Mouse (Mus musculus): ENCODE results near the gene Gart. TPM values are rescaled to one million over a fixed set of nuclear protein-coding genes. Genes with fewer than 3 reads are reported as not detected.

Gene Gart
- polyA plus RNA-seq, 1 experiment, result 34.9 TPM

GRCm38 (mm10) chr16:91620185-91620584, 26.6 kb downstream of the Gart start:
- H3K4me1 ChIP-seq (ENCODE audit: control insufficient read depth, insufficient read depth, low read length), result no peaks in the 10 kb centered on the region
- no peak overlapping the region for H3K27ac ChIP-seq (ENCODE audit: insufficient read depth, low read length)
- no peak overlapping the region for H3K4me3 ChIP-seq (ENCODE audit: insufficient read depth, low read length)
- TF ChIP-seq POLR2A (IDR thresholded peaks at IDR 0.05; ENCODE audit: extremely low read depth, insufficient read depth, low read length) (no peak), CTCF (IDR thresholded peaks at IDR 0.05; ENCODE audit: extremely low read depth, insufficient read depth, low read length) (no peak)

DNA sequence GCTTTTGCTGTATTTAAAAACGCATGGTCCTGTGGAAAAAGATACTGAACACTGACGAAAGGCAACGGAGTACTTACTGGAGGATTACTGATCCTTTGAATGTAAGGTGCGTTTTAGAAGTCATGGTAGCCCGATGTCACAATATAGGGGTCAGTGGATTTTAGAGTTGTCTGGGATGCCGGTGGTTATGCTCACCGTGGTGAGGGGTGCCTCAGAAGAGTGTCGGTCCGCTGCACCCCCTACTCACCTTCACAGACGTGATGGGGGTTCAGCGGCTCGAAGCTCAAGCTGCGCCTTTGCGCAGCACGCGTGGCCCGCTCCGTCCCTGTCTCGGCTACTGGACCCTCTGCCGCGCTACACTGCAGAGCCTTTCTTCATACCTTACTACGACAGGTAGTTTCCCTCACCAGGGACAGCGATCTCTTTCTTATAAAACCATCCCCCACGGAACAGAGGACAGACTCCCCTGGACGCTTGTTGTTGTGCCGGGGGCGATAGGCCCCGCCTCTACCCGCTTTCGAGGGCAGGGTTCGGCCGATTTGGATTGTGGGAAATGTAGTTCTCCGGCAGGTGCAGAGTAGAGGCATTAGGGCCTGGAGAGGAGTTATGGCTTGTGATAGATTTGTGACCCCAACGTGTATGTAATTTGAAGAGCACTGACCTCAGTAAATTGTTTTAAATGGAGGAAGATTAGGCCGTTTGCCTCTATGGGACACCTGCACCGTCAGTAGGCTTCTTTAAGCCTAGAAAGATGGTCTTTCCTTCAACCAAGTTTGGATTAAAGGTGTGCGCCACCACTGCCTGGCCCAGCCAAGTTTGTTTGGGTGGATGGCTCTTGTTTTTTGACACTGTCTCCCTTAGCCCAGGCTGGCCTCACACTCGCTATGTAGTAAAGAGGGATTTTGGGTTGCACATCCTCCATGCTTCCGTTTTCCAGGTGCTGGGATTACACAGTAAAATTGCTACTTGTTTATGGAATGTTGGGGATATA, 27.9 kb downstream of the Gart start, which contains the start of gene Dnajc28:
TSS of gene Dnajc28 (minus strand) at position 516 of the 991 bp plus-strand sequence.
- Histone ChIP-seq H3K4me1 (ENCODE audit: control insufficient read depth, insufficient read depth, low read length) (no peaks in the 10 kb centered on the region), H3K4me3 (ENCODE audit: insufficient read depth, low read length) (peak within 1 kb of the TSS; percentile 60), H3K27ac (ENCODE audit: insufficient read depth, low read length) (no peak within 1 kb of the TSS)
- no peak for TF ChIP-seq CTCF (IDR thresholded peaks at IDR 0.05; ENCODE audit: extremely low read depth, insufficient read depth, low read length)
- peak; percentile 87 for TF ChIP-seq POLR2A (IDR thresholded peaks at IDR 0.05; ENCODE audit: extremely low read depth, insufficient read depth, low read length)

DNA sequence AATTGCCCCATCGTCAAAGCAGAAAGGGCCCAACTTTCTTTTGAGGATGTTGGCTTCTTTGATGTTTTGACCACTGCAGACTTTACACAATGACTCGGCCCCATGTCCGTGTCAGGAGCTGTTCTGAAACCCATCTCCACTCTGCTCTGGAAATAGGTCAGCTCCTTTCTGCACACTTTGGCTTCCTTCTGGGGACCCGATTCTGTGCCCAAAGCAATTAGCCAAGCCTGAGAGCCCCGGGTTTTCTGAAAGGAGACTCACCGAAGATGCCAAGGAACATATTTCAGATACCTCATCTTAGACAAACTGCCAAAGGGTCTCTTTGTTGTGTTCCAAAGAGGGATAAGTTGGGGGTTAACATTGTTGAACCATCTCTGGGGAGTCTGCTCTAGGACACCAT, 32.2 kb downstream of the Gart start:
- Histone ChIP-seq H3K4me1 (ENCODE audit: control insufficient read depth, insufficient read depth, low read length) (no peaks in the 10 kb centered on the region), H3K27ac (ENCODE audit: insufficient read depth, low read length) (no peak overlapping the region), H3K4me3 (ENCODE audit: insufficient read depth, low read length) (no peak overlapping the region)
- TF ChIP-seq CTCF (IDR thresholded peaks at IDR 0.05; ENCODE audit: extremely low read depth, insufficient read depth, low read length), result no peak
- no peak for TF ChIP-seq POLR2A (IDR thresholded peaks at IDR 0.05; ENCODE audit: extremely low read depth, insufficient read depth, low read length)

- Histone ChIP-seq H3K4me1 (ENCODE audit: control insufficient read depth, insufficient read depth, low read length) (no peaks in the 10 kb centered on the region), H3K27ac (ENCODE audit: insufficient read depth, low read length) (no peak overlapping the region)
- TF ChIP-seq POLR2A (IDR thresholded peaks at IDR 0.05; ENCODE audit: extremely low read depth, insufficient read depth, low read length) (no peak), CTCF (IDR thresholded peaks at IDR 0.05; ENCODE audit: extremely low read depth, insufficient read depth, low read length) (no peak)
These were observed 34.2 kb downstream of the Gart start for GRCm38 (mm10) chr16:91612525-91612924.

GRCm38 (mm10) chr16:91611248-91611647, 35.5 kb downstream of the Gart start:
- H3K27ac ChIP-seq (ENCODE audit: insufficient read depth, low read length), result no peak overlapping the region
- H3K4me1 ChIP-seq (ENCODE audit: control insufficient read depth, insufficient read depth, low read length), result no peaks in the 10 kb centered on the region
- TF ChIP-seq CTCF (IDR thresholded peaks at IDR 0.05; ENCODE audit: extremely low read depth, insufficient read depth, low read length) (no peak), POLR2A (IDR thresholded peaks at IDR 0.05; ENCODE audit: extremely low read depth, insufficient read depth, low read length) (no peak)
- H3K4me3 ChIP-seq (ENCODE audit: insufficient read depth, low read length), result no peak overlapping the region

More at GRCm38 (mm10) chr16:91612525-91612924, 34.2 kb downstream of the Gart start:
- no peak overlapping the region for H3K4me3 ChIP-seq (ENCODE audit: insufficient read depth, low read length)

GRCm38 (mm10) chr16:91609501-91610245, 37.1 kb downstream of the Gart start:
- no peaks in the 10 kb centered on the region for H3K4me1 ChIP-seq (ENCODE audit: control insufficient read depth, insufficient read depth, low read length)
- TF ChIP-seq CTCF (IDR thresholded peaks at IDR 0.05; ENCODE audit: extremely low read depth, insufficient read depth, low read length) (no peak), POLR2A (IDR thresholded peaks at IDR 0.05; ENCODE audit: extremely low read depth, insufficient read depth, low read length) (no peak)
- no peak overlapping the region for H3K4me3 ChIP-seq (ENCODE audit: insufficient read depth, low read length)
- no peak overlapping the region for H3K27ac ChIP-seq (ENCODE audit: insufficient read depth, low read length)

- H3K27ac ChIP-seq (ENCODE audit: insufficient read depth, low read length), result no peak overlapping the region
- TF ChIP-seq POLR2A (IDR thresholded peaks at IDR 0.05; ENCODE audit: extremely low read depth, insufficient read depth, low read length), result no peak
- TF ChIP-seq CTCF (IDR thresholded peaks at IDR 0.05; ENCODE audit: extremely low read depth, insufficient read depth, low read length), result no peak
- H3K4me3 ChIP-seq (ENCODE audit: insufficient read depth, low read length), result no peak overlapping the region
- H3K4me1 ChIP-seq (ENCODE audit: control insufficient read depth, insufficient read depth, low read length), result no peaks in the 10 kb centered on the region
These were observed 39.8 kb downstream of the Gart start for GRCm38 (mm10) chr16:91606958-91607357.

DNA sequence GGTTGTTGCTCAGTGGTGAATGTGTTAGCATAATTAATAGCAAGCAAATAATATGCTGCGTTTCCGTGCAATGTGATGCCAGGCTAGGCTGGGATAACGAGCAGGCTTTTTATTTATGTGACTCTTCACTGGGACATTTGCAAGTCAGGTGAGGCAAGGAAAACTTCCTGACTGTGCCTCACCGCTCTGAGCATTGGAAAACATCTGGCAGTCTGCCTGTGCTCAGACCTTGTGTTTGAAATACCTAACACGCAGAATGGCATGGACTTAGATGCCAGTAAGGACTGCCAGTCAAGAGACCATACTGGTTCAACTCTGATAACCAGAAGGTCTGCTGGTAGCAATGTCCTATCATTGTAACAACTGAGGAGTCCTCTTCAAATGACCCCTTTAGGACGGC, 41.6 kb downstream of the Gart start:
- no peak overlapping the region for H3K4me3 ChIP-seq (ENCODE audit: insufficient read depth, low read length)
- no peaks in the 10 kb centered on the region for H3K4me1 ChIP-seq (ENCODE audit: control insufficient read depth, insufficient read depth, low read length)
- no peak overlapping the region for H3K27ac ChIP-seq (ENCODE audit: insufficient read depth, low read length)
- TF ChIP-seq POLR2A (IDR thresholded peaks at IDR 0.05; ENCODE audit: extremely low read depth, insufficient read depth, low read length), result no peak
- no peak for TF ChIP-seq CTCF (IDR thresholded peaks at IDR 0.05; ENCODE audit: extremely low read depth, insufficient read depth, low read length)

- Histone ChIP-seq H3K27ac (ENCODE audit: insufficient read depth, low read length) (no peak overlapping the region), H3K4me1 (ENCODE audit: control insufficient read depth, insufficient read depth, low read length) (no peaks in the 10 kb centered on the region), H3K4me3 (ENCODE audit: insufficient read depth, low read length) (no peak overlapping the region)
- no peak for TF ChIP-seq POLR2A (IDR thresholded peaks at IDR 0.05; ENCODE audit: extremely low read depth, insufficient read depth, low read length)
- no peak for TF ChIP-seq CTCF (IDR thresholded peaks at IDR 0.05; ENCODE audit: extremely low read depth, insufficient read depth, low read length)
These were observed 45.1 kb downstream of the Gart start for GRCm38 (mm10) chr16:91601693-91602092.
